Mouse (Mus musculus): ENCODE results near the gene Celsr1.
A peak's percentile ranks its signal among the peaks of the same experiment; 100 is the strongest.

DNA sequence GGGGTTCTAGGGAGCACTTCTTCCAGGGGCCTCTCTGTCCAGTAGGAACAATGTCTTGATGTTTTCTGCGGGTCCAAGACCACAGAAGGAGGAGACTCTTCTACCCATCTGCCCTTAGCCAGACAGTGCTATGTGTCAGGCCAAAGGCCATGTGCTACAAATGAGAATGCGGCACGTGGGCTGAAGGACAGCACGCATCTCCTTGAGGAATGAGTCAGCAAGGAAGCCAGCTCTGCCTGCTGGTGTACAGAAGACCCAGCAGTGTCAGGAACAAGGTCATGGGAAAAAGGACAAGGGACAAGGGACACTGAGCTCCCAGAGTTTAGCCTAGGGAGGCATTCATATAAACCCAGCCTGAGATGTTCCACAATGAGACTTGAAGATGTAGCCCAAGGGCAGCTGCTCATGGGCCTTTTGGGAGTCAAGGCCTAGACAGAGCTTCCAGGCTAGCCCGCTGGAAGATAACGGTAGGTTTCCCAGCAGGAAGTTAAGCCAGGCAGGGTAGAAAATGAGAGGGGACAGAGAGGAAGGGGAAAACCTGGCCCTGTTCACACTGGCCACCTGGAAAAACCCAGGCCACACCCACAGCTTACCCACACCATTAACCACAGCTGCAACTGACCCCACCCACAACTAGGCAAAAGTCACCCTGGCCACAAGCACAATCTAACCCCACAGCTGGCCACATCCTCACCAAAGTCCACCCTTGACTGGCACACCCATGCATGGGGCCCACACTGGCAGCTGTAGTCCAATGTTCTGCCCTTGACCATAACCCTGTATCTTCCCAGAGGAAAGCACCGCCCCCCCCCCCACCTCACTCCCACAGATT, 124.7 kb downstream of the Celsr1 start:
- TF ChIP-seq CTCF (IDR thresholded peaks at IDR 0.05; ENCODE audit: control insufficient read depth, insufficient read depth, insufficient read length) = no peak
- peak; percentile 72 for TF ChIP-seq USF1 (IDR thresholded peaks at IDR 0.05; ENCODE audit: low read depth)

Measured in C2C12 (cell line).